Mouse (Mus musculus) lung, postnatal 0 days (tissue): ENCODE measurements around the gene Magix.
A peak's percentile ranks its signal among the peaks of the same experiment; 100 is the strongest.

ENCODE experiments used
- CTCF ChIP-seq: IDR thresholded peaks from 2 replicates; pipeline ENCODE4 v1.5.1; 2016; ENCODE audit warnings: antibody characterized with exemption, mild to moderate bottlenecking
- EP300 ChIP-seq: IDR thresholded peaks from 2 replicates; pipeline ENCODE4 v1.6.1; 2016; ENCODE audit warnings: antibody characterized with exemption, mild to moderate bottlenecking, control low read depth

DNA sequence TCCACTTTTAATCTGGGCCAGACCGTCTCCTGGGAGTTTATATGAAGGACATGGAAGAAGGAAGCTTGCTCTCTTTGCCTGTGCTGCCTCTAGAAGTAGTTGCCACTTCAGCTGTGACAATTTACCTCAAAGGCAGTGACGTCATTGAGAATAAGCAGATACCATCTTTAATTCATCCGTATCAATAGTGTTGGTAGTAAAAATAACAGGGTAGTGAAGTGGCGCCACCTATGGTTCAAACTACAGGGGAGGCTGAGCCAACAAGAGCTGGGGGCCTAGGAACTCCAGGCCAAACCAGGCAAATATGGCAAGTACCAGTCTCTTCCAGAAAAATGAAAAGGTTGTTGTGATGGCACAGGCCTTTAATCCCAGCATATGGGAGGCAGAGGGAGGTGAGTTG lies 11.8 kb upstream of the Magix start:
- TF ChIP-seq CTCF, result peak; percentile 67
- no peak for TF ChIP-seq EP300
